Mouse (Mus musculus): Measurements from ENCODE around the gene Frmd8.

Frmd8 gene

DNA sequence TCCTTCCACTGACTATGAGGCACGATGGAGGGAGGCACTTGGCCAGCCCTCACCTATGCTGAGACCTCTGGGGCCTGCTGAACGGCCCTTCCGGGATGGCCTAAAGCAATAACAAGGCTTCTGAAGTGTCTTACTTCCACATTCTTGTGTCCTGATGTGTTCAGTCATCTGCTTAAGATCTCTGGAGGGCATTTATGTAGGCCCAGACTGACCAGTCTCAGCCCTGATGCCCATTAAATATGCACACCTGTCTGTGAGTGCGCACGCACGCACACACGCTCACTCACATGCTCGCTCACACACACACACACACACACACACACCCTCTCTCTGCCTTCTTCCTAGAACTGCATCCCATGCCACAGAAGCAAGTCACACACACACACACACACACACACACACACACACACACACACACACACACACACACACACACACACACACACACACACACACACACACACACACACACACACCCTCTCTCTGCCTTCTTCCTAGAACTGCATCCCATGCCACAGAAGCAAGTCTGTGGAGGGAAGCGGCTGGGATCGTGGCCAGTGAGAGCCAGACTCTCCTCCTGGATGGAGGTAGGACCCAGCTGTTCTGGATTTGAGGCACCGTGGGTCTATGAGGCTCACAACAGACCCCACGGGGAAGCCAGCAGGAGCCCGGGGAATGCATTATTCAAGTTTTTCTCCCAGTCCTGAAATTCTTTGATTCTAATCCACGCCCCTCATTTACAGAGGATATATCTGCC lies 65.9 kb downstream of the Frmd8 start:
- in situ Hi-C loops (cut with MboI, MseI): no loop called here

GRCm38 (mm10) chr19:5807740-5808139 lies 67.3 kb downstream of the Frmd8 start:
- in situ Hi-C loops (cut with MboI, MseI): no loop called here

GRCm38 (mm10) chr19:5806809-5807205 lies 68.3 kb downstream of the Frmd8 start:
- in situ Hi-C loops (cut with MboI, MseI): no loop called here

DNA sequence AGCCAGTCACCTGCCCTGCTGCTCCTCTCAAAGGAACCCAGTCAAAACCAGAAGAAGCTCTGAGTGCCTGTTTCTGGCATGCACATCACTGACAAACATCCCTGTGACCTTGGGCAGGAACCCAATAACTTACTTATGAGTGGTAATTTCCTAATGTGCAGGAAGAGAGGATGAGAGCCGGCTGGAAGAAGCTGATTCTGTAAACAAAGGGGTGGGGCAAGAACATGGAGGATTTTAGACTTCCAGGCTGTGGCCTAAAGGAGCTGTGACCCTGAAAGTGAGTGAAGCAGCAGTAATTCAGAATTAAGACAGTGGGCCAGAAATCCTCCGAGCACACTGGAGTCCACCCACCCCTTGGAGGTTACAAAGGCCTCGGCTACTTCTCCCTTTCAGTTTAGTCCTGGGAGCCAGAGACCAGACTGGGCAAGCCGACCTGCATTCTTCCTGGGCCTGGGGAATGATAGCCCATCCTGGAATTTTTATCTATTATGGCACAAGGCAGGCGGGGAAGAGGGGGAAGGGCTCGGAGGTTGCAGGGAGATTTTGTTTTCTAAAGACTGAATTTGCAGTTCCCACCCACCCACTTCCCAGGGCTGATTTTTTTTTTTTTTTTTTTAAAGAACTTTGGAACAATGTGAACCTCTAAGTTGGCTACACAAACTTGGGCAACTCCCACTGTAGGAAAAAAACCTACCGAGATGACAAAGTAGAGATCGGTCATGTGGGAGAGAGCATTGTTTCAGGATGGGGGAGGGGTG lies 68.8 kb downstream of the Frmd8 start:
- in situ Hi-C loops (cut with MboI, MseI): no loop called here

DNA sequence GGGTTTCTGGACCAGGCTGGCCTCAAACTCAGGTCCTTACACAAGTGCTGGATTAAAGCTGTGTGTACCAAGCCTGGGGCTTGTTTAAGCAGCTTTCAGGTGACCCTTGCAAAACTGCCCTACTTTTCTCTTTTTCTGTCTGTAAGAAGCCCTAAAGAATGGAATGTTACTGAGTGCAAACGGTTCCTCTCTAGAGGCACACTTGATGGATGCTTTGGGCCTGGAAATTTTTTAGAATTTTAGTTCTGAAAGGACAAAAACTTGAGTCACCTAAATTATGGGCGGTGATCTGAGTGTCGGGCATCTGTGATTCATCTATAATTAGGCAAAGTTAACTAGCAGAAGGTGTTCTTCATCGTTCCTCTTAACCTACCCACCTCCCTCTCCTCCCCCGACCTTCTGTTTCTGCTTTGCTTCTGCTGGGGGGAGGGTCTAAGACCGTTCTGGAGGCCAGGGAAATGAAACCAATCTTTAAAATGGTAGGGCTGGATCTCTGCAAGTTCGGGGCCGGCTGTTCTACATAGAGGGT lies 70.6 kb downstream of the Frmd8 start:
- in situ Hi-C loops (cut with MboI, MseI): no loop called here

DNA sequence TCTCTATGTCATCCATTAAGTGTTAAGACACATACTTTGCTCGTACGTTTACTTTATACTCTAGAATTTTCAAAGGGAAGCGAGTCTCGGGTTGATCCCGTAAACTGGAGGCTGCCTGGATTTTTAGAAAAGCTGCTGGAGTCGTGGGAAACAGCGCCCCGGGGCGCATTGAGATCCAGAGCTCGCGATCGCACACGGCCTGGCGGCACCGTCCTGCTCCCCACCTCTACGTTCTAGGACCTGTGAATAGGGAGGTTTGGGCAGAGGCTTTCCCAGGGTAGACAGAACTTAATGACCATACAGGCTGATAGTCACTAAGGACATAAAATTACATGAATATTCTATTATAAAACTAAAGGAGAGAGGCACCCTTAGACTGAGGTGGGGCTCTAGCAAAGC lies 71.2 kb downstream of the Frmd8 start:
- in situ Hi-C loops (cut with MboI, MseI): no loop called here

DNA sequence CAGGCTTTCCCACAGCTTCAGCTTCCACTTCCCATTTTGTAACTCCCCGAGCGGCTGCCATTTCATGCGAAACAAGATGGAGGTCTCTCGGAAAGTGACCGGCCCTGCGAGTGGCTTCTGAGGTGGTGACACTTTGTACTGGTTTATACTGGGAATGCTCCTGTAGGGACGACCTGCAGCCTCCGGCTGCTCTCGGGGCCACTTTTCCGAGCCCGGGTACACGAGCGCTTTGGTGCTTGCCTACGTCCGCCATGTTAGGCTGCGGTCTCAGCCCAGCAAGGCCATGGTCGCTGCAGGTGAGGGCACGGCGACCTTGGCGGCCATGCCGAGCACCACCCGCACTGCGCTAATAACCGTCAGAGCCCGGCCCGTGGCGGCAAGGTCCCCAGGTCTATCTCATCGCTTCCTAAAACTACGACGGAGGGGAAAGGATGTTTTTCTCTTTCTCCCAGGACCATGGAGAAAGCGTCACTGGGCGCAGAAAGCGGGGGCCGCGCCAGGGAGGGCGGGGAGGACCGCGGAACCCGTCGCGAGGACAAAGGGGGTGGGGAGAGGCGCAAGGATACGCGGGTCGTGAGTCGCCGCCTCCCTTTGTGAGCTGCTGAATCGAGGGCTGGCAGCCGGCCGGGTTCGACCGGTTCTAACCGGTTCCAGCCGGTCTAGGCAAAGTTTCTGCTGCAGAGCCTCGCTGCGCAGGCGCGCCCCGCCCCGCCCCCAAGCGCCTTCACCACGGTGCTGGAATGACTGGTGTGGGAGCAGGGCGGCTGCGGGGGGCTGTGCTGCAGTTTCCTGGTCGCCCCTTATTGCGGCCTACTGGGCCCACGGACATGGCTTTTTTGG lies 71.8 kb downstream of the Frmd8 start:
- in situ Hi-C loops (cut with MboI, MseI): no loop called here

DNA sequence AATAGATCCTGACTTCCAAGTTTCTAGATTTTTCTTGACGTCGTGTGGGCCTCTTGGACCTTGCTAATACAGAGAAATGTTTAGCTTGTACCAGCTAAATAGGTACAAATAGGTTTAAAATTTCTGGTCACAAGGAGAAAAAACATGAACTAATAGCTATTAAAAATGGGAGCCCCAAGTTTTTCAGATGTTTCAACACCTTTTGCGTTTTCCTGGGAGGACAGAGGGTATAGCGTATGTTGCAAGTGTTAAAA lies 72.4 kb downstream of the Frmd8 start:
- in situ Hi-C loops (cut with MboI, MseI): no loop called here

DNA sequence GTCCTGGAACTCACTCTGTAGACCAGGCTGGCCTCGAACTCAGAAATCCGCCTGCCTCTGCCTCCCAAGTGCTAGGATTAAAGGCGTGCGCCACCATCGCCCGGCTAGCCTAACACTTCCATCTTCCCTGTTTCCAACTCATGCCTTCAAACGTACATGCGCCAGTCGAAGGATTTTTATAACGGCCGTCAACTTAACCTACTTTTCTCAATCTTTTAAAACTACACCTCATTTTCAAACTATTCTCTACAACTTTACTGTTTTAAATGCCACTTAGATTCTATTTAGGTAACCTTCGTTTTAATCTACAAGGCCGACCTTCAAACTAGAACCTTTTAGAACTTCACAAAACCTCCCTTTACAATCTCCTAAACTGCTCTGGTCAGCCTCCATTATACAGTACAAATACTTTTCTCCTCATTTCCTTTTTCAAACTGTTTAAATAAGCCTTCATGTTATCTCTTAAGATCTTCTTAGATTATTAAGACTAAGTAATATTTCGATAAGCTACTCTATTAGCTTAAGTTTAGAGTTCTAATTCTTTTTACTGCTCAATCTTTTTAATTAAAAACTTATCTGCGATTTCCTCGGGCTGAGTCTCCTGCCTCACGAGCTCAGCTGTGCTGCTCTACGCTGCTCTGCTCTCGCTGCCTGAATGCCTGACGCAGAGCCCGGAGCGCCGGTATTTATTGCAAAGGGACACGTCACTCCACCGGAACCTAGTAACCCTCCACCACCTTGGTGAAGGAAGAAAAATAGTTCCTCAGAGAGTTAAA lies 72.9 kb downstream of the Frmd8 start:
- in situ Hi-C loops (cut with MboI, MseI): no loop called here

- in situ Hi-C loops (cut with MboI, MseI): no loop called here
These were observed 73.6 kb downstream of the Frmd8 start for GRCm38 (mm10) chr19:5801432-5801964.

DNA sequence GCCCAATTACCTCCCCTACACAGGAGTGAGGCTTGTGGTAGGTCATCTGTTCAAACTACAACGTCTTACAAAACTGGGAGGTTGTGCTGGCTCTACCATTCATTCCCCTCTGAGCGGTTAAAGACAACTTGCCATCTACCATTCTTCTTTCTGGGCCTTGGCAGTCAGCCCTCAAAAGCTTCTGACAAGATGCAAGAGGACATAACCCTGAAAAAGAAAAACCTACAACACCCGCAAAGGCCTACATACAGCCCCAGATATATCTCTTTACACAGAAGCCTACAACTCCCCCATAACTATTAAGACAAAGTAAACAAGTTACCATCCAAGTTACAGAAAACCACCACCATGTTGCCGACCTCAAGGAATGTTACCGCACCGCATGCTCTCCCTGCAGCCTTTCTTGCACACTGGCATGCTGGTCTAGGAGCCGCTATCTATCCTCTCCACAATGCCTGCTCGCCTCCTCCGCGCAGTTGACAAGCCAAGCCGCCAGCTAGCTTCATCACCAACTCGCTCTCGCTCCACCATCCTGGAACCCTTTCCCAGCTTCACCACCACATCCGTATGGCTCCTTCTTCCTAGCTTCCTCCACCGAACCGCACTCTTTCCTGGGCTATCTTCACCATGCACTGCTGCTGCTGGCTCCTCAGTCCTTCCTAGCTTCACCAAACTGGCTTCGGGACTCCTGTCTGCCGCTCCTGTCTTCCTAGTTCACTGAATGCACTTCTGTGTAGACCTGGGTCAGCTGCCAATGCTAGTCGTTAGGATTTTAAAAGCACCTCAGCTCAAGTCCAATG lies 74.2 kb downstream of the Frmd8 start:
- in situ Hi-C loops (cut with MboI, MseI): no loop called here

DNA sequence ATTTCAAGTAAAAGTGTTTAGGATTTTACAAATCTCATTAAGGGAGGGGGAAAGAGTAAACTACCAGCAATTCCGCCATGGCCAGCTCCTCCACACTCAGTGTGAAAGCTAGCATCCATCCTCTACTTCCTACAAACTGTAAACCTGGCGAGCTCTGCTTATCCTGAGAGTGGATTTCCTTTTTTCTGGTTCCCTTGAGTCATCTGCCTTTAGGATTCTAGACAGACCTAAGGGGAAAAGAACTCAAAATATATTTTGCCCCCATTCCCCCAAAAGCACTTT lies 74.8 kb downstream of the Frmd8 start:
- in situ Hi-C loops (cut with MboI, MseI): no loop called here
